Mouse (Mus musculus) intestine, embryonic 15.5 days (tissue): ENCODE measurements around the gene Gm45062. TPM values are rescaled to one million over a fixed set of nuclear protein-coding genes. Genes with fewer than 3 reads are reported as not detected.

Source experiments
- ATAC-seq: fragments of 200-750 bp; cut with Nextera tagmentation; 2 replicates; pipeline ENCODE4 v1.8.0; 2017; ENCODE audit warnings: moderate TSS enrichment, moderate library complexity
- H3K27ac ChIP-seq: fragments of 300-500 bp; sonication (generic); 2 replicates; pipeline ENCODE4 v1.5.1; 2015; ENCODE audit warnings: mild to moderate bottlenecking, inconsistent platforms
- H3K27me3 ChIP-seq: fragments of 300-500 bp; sonication (generic); replicated peaks from 2 replicates; pipeline ENCODE4 v1.6.1; 2015; ENCODE audit warnings: inconsistent platforms
- H3K36me3 ChIP-seq: fragments of 300-500 bp; sonication (generic); 2 replicates; pipeline ENCODE4 v1.6.1; 2015; ENCODE audit warnings: inconsistent platforms
- H3K4me1 ChIP-seq: fragments of 300-500 bp; sonication (generic); replicated peaks from 2 replicates; pipeline ENCODE4 v1.6.1; 2015; ENCODE audit warnings: inconsistent platforms
- H3K4me2 ChIP-seq: fragments of 300-500 bp; sonication (generic); replicated peaks from 2 replicates; pipeline ENCODE4 v1.6.1; 2015; ENCODE audit warnings: mild to moderate bottlenecking, inconsistent platforms
- H3K4me3 ChIP-seq: fragments of 300-500 bp; sonication (generic); replicated peaks from 2 replicates; pipeline ENCODE4 v1.5.1; 2015; ENCODE audit warnings: inconsistent platforms
- H3K9ac ChIP-seq: fragments of 300-500 bp; sonication (generic); 2 replicates; pipeline ENCODE4 v1.6.1; 2015; ENCODE audit warnings: inconsistent platforms
- H3K9me3 ChIP-seq: fragments of 300-500 bp; sonication (generic); 2 replicates; pipeline ENCODE4 v1.6.1; 2016; ENCODE audit warnings: inconsistent platforms
- WGBS: fragments of 180-500 bp; shearing (Covaris S2); methylation state at CpG from one replicate; pipeline ENCODE4 v1.1.7; 2015; 5-methylcytosine and 5-hydroxymethylcytosine counted together
- polyA plus RNA-seq: library from polyadenylated mRNA; unstranded; fragments of >200 nt; fragmentation: Nextera tagmentation; extraction: Ambion mirVana; gene quantifications from 2 replicates; pipeline ENCODE4 v1.2.1, GENCODE M21; 2015

The Gm45062 gene
- polyA plus RNA-seq, 1 experiment from 2014 or later = 6.7 TPM

- no peak overlapping the region for H3K4me2 ChIP-seq
Measured at GRCm38 (mm10) chr6:8358232-8358631, 99.0 kb downstream of the Gm45062 start.

DNA sequence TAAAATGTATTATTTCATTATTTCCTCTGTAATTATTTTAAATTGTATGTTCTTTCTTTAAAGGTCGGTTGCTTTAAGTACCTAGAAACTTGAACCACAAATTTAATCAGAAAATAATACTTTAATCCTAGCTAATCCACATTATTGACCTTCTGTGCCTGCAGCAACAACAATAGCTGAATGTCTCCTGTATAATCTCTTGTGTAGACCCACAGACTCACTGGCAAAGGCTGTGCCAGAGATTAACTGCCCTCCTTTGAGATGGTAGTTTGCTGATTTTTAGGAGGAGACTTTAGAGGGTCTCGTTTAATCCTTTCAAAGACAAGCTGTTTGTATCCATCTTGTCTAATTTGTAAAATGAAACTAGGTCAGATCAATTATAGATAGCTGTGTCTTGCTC lies 99.5 kb downstream of the Gm45062 start:
- no peak overlapping the region for H3K27ac ChIP-seq
- ATAC-seq = no peak
- H3K4me1 ChIP-seq = no peaks in the 10 kb centered on the region
- H3K4me2 ChIP-seq = no peak overlapping the region
- H3K9ac ChIP-seq = no peak overlapping the region
- H3K36me3 ChIP-seq = no peaks in the 10 kb centered on the region
- H3K4me3 ChIP-seq = no peak overlapping the region
- WGBS = 71% methylated on average over 2 of the region's 2 CpGs
- no peaks in the 10 kb centered on the region for H3K9me3 ChIP-seq
- H3K27me3 ChIP-seq = no peaks in the 10 kb centered on the region

More at GRCm38 (mm10) chr6:8358232-8358631, 99.0 kb downstream of the Gm45062 start:
- Histone ChIP-seq H3K27ac (no peak overlapping the region), H3K4me1 (no peaks in the 10 kb centered on the region), H3K27me3 (no peaks in the 10 kb centered on the region), H3K36me3 (no peaks in the 10 kb centered on the region), H3K4me3 (no peak overlapping the region), H3K9ac (no peak overlapping the region), H3K9me3 (no peaks in the 10 kb centered on the region)
- ATAC-seq = no peak
- 67% methylated on average over 2 of the region's 2 CpGs for WGBS

GRCm38 (mm10) chr6:8360805-8361204 lies 101.6 kb downstream of the Gm45062 start:
- Histone ChIP-seq H3K4me3 (no peak overlapping the region), H3K9me3 (no peaks in the 10 kb centered on the region), H3K4me1 (no peaks in the 10 kb centered on the region), H3K9ac (no peak overlapping the region), H3K36me3 (no peaks in the 10 kb centered on the region), H3K27me3 (no peaks in the 10 kb centered on the region), H3K4me2 (no peak overlapping the region), H3K27ac (no peak overlapping the region)
- no peak for ATAC-seq
- 92% methylated on average over 7 of the region's 7 CpGs for WGBS

GRCm38 (mm10) chr6:8364033-8364756 lies 104.9 kb downstream of the Gm45062 start:
- Histone ChIP-seq H3K27ac (no peak overlapping the region), H3K4me1 (no peaks in the 10 kb centered on the region), H3K4me2 (no peak overlapping the region), H3K9ac (no peak overlapping the region), H3K36me3 (no peaks in the 10 kb centered on the region), H3K4me3 (no peak overlapping the region), H3K27me3 (no peaks in the 10 kb centered on the region), H3K9me3 (no peaks in the 10 kb centered on the region)
- WGBS = 75% methylated on average over 12 of the region's 12 CpGs
- ATAC-seq = no peak

- no peak overlapping the region for H3K9ac ChIP-seq
- no peak overlapping the region for H3K4me2 ChIP-seq
- no peaks in the 10 kb centered on the region for H3K9me3 ChIP-seq
- no peaks in the 10 kb centered on the region for H3K36me3 ChIP-seq
- ATAC-seq = no peak
- H3K4me3 ChIP-seq = no peak overlapping the region
- no peak overlapping the region for H3K27ac ChIP-seq
- H3K27me3 ChIP-seq = no peaks in the 10 kb centered on the region
- 91% methylated on average over 11 of the region's 11 CpGs for WGBS
- no peaks in the 10 kb centered on the region for H3K4me1 ChIP-seq
Measured at GRCm38 (mm10) chr6:8364757-8365150, 105.5 kb downstream of the Gm45062 start.

- Histone ChIP-seq H3K4me2 (no peak overlapping the region), H3K36me3 (no peaks in the 10 kb centered on the region), H3K9me3 (no peaks in the 10 kb centered on the region), H3K9ac (no peak overlapping the region), H3K4me1 (0 out of 2 replicates have a peak, but pooled peaks cover 2% of the 10 kb centered on the region), H3K4me3 (no peak overlapping the region), H3K27ac (no peak overlapping the region), H3K27me3 (no peaks in the 10 kb centered on the region)
- ATAC-seq = no peak
- 96% methylated on average over 4 of the region's 4 CpGs for WGBS
Measured at GRCm38 (mm10) chr6:8367675-8368074, 108.4 kb downstream of the Gm45062 start.

DNA sequence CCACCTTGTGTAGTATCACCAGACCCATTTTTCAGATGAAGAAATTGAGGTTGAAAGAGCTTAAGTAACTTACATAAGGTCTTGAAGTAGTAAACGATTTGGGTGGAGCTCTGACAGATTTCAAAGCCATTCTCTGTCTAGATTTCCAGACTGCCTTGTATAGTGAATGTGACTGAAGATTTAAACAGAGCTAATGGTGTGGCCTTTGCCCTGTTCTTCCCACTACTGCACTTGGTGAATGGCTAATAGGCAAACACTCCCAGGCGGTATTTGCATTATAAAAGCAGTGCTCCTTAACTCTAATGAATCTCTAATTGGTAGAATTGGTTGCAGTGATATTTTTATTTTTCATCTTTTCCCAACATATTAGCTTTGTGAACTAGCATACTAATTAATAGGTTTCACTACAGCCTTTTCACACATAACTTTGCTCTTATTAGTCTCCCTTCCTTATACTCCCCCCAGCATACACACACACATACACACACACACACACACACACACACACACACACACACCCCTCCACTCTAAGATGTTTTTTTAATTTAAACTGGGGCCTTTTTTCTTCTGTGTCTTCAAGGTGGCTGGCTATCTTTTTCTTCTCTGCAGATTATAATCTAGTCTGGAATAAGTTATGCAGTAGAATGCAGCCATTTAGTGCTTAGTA lies 109.1 kb downstream of the Gm45062 start:
- H3K4me3 ChIP-seq = no peak overlapping the region

DNA sequence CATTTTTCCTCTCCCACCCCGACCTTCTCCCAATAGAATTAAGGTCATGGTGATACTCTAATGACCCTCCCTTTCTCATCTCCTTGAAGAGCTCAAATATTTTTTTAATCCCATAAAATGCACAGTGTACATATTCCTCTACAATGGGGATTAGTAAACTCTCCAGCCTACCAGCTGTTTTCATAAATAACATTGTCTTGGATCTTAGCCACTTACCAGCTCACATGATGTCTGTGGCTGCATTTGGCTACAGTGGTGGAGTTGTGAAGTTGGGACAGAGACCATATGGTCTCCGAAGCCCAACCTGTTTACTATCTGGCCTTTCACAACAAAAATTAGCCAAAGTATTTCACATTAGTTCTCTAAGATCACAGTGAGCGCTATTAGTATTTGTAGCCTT lies 111.4 kb downstream of the Gm45062 start:
- H3K9ac ChIP-seq = no peak overlapping the region
- H3K4me2 ChIP-seq = no peak overlapping the region
- no peaks in the 10 kb centered on the region for H3K27me3 ChIP-seq
- no peaks in the 10 kb centered on the region for H3K36me3 ChIP-seq
- H3K4me1 ChIP-seq = 0 out of 2 replicates have a peak, but pooled peaks cover 2% of the 10 kb centered on the region
- 66% methylated on average over 3 of the region's 3 CpGs for WGBS
- peak; percentile 39; the same call in 1 of the 2 replicates for ATAC-seq
- no peak overlapping the region for H3K27ac ChIP-seq
- no peak overlapping the region for H3K4me3 ChIP-seq
- no peaks in the 10 kb centered on the region for H3K9me3 ChIP-seq

More for the DNA sequence above, 109.1 kb downstream of the Gm45062 start:
- no peaks in the 10 kb centered on the region for H3K9me3 ChIP-seq
- H3K27me3 ChIP-seq = no peaks in the 10 kb centered on the region
- H3K36me3 ChIP-seq = no peaks in the 10 kb centered on the region
- 0 out of 2 replicates have a peak, but pooled peaks cover 2% of the 10 kb centered on the region for H3K4me1 ChIP-seq
- no peak overlapping the region for H3K27ac ChIP-seq
- H3K4me2 ChIP-seq = no peak overlapping the region
- H3K9ac ChIP-seq = no peak overlapping the region
- WGBS = 78% methylated on average over 2 of the region's 2 CpGs
- no peak for ATAC-seq

GRCm38 (mm10) chr6:8373051-8373450 lies 113.8 kb downstream of the Gm45062 start:
- Histone ChIP-seq H3K4me3 (no peak overlapping the region), H3K27me3 (no peaks in the 10 kb centered on the region), H3K9me3 (no peaks in the 10 kb centered on the region), H3K36me3 (no peaks in the 10 kb centered on the region), H3K27ac (no peak overlapping the region), H3K4me2 (no peak overlapping the region), H3K9ac (no peak overlapping the region), H3K4me1 (0 out of 2 replicates have a peak, but pooled peaks cover 2% of the 10 kb centered on the region)
- no peak for ATAC-seq
- 75% methylated on average over 2 of the region's 2 CpGs for WGBS

DNA sequence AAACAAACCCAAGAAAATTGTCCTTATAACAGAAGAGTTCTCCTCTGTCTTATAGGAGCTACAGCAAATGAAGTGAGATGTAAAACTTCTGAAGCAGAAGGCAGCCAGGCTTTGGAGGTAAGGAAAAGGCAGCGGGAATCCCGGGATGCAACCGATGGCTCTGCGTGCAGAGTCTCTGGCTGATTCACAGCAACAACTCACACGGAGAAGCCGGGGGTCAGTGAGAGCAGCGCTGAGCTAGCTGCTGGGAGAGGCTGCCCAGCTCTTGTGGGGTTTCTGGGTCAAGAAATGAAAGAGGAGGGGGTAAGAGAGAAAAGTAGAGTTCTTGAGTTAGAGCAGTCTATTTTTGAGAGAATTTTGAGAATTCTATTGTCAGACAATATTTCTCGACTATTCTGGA lies 114.6 kb downstream of the Gm45062 start:
- H3K4me3 ChIP-seq = no peak overlapping the region
- 0 out of 2 replicates have a peak, but pooled peaks cover 2% of the 10 kb centered on the region for H3K4me1 ChIP-seq
- no peaks in the 10 kb centered on the region for H3K9me3 ChIP-seq
- H3K27me3 ChIP-seq = no peaks in the 10 kb centered on the region
- 61% methylated on average over 8 of the region's 8 CpGs for WGBS
- no peak overlapping the region for H3K27ac ChIP-seq
- no peak overlapping the region for H3K9ac ChIP-seq
- H3K36me3 ChIP-seq = no peaks in the 10 kb centered on the region
- ATAC-seq = peak; percentile 27; the same call in 1 of the 2 replicates
- no peak overlapping the region for H3K4me2 ChIP-seq

DNA sequence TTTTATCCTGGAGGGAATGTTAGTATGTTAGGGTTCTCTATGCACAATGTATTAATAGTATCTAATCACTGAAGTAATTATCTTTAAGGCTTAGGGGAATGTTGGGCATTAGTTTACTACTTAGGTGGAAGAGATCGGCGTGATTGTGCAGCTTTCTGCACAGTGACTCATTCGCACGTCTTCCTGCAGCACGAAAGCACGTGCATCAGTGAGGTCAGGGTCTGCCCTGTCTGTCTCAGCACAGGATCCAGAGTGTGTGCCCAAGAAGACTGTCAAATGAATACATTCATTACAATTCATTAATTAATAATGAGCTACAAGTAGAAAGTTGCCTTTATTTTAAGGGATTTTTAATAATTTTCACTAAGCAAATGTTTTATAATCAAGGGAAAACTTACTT lies 115.0 kb downstream of the Gm45062 start:
- Histone ChIP-seq H3K9ac (no peak overlapping the region), H3K27me3 (no peaks in the 10 kb centered on the region), H3K4me1 (0 out of 2 replicates have a peak, but pooled peaks cover 2% of the 10 kb centered on the region), H3K4me3 (no peak overlapping the region), H3K27ac (no peak overlapping the region), H3K9me3 (no peaks in the 10 kb centered on the region), H3K4me2 (no peak overlapping the region), H3K36me3 (no peaks in the 10 kb centered on the region)
- 57% methylated on average over 6 of the region's 6 CpGs for WGBS
- ATAC-seq = peak; percentile 91

DNA sequence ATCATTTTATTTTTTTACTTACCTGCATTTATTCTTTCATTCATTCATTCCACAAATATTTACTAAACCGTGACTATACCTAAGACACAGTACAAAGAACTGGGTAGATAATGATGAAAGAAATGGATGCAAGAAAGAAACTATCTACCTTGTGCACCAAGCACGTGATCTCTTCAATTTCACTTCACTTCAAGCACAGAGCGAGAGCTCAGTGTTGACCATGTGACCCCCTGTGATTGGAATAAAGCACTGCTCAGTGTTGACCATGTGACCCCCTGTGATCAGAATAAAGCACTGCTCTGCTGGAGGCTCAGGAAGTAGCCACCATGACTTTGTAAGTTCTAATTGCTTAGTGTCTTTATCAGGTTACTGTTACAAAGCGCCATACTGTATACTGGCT lies 115.5 kb downstream of the Gm45062 start:
- Histone ChIP-seq H3K27ac (no peak overlapping the region), H3K9ac (no peak overlapping the region), H3K4me3 (no peak overlapping the region), H3K4me2 (no peak overlapping the region), H3K9me3 (no peaks in the 10 kb centered on the region), H3K36me3 (no peaks in the 10 kb centered on the region), H3K27me3 (no peaks in the 10 kb centered on the region), H3K4me1 (0 out of 2 replicates have a peak, but pooled peaks cover 2% of the 10 kb centered on the region)
- 89% methylated on average over 4 of the region's 4 CpGs for WGBS
- ATAC-seq = peak; percentile 62; the same call in 1 of the 2 replicates
